Mouse (Mus musculus): ENCODE results near the gene Ces1h.

- TF ChIP-seq CTCF (IDR thresholded peaks at IDR 0.05; ENCODE audit: low read depth) (no peak), EP300 (IDR thresholded peaks at IDR 0.05; ENCODE audit: low read depth) (no peak)
These were observed 29.3 kb upstream of the Ces1h start for GRCm38 (mm10) chr8:93408830-93409229.

Data from liver, embryonic 14.5 days (tissue).